Mouse (Mus musculus): ENCODE results near the gene Rbpms2.

DNA sequence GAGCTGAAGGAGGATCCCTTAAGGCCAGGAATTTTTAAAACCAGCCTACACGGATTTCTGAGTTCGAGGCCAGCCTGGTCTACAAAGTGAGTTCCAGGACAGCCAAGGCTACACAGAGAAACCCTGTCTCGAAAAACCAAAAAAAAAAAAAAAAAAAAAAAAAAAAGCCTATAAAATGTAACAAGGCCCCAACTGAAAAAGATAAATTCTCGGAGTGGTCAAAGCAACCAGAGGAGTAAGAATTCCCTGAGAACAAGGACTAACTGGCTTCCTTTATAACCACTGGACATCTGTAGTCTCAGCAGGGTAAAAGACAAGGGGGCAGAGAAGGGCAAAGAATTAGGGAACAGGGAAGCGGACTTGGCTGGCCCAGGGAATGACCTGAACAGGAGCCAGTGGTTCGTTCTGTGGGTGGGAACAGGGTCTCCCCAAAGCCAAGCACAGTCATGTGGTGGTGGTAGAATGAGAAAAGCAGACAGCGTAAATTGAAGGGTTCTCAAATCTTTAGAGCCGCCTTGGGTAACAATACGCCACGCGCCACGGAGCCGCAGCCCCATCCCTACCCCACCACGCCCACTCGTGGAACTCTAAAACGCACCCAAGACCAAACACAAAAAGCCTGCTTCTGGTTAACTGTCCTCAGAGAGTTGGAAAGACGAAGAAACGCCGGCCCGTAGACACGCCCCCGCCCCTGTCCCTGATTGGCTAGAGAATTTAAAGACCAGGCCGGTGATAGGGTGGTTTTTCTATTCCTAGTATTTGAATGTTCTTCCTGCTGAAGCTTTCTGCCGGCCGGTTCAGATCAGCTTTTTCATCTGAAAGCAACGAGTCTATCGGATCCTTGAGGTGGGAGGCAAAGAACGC lies 42.8 kb upstream of the Rbpms2 start, which contains the start of gene Pif1:
- TF ChIP-seq CTCF (IDR thresholded peaks at IDR 0.05), result no peak
- no peak for TF ChIP-seq POLR2A (IDR thresholded peaks at IDR 0.05; ENCODE audit: insufficient read depth, low read depth, low read length)

All from heart, adult 2 months (tissue).